Mouse (Mus musculus) embryonic facial prominence, embryonic 10.5 days (tissue): Measurements from ENCODE around the gene Vmn1r32. TPM values are rescaled to one million over a fixed set of nuclear protein-coding genes. Genes with fewer than 3 reads are reported as not detected.

Experiments
- DNase-seq: peaks from one replicate; pipeline ENCODE4 v3.0.0-alpha.2; 2017; ENCODE audit warnings: low spot score
- H3K27ac ChIP-seq: fragments of 300-500 bp; sonication (generic); replicated peaks from 2 replicates; pipeline ENCODE4 v1.5.1; 2016; ENCODE audit warnings: mild to moderate bottlenecking
- H3K27me3 ChIP-seq: fragments of 300-500 bp; sonication (generic); replicated peaks from 2 replicates; pipeline ENCODE4 v1.6.1; 2016; ENCODE audit warnings: low read depth, mild to moderate bottlenecking; ENCODE audit not compliant: poor library complexity, severe bottlenecking
- H3K36me3 ChIP-seq: fragments of 300-500 bp; sonication (generic); replicated peaks from 2 replicates; pipeline ENCODE4 v1.6.1; 2016; ENCODE audit warnings: mild to moderate bottlenecking, moderate library complexity
- H3K4me1 ChIP-seq: fragments of 300-500 bp; sonication (generic); 2 replicates; pipeline ENCODE4 v1.6.1; 2016
- H3K4me3 ChIP-seq: fragments of 300-500 bp; sonication (generic); 2 replicates; pipeline ENCODE4 v1.5.1; 2016; ENCODE audit warnings: mild to moderate bottlenecking, moderate library complexity
- H3K9me3 ChIP-seq: fragments of 300-500 bp; sonication (generic); 2 replicates; pipeline ENCODE4 v1.6.1; 2016; ENCODE audit warnings: mild to moderate bottlenecking
- WGBS: fragments of 180-500 bp; shearing (Covaris S2); methylation state at CpG from one replicate; pipeline ENCODE4 v1.1.7; 2016; 5-methylcytosine and 5-hydroxymethylcytosine counted together
- polyA plus RNA-seq: library from polyadenylated mRNA; unstranded; fragments of >200 nt; fragmentation: Nextera tagmentation; extraction: Ambion mirVana; gene quantifications from 2 replicates; pipeline ENCODE4 v1.2.1, GENCODE M21; 2016

Gene Vmn1r32
- polyA plus RNA-seq: 0.13 and 0.14 TPM in 2 replicates

DNA sequence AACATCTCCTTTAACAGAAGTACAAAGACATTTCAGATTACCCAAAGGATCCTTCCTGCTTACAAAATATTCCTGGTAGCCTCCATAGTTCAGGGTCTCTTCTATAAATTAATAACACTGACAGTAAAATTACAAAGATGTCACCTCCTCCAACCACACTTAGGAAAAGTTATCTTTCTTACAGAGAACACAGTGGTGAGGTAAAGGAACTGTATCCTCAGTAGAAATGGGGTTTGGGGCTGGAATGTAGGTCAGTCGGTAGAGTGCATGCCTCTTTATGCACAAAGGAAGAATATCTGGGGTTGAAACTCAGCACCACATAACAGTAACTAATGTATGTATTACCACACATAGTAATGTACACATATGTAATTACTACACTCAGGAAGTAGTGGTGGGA lies at the start of gene Vmn1r32:
TSS of gene Vmn1r32 (minus strand) at position 101 of the 400 bp plus-strand sequence.
- DNase-seq: no peak
- Histone ChIP-seq H3K4me1 (no peaks in the 10 kb centered on the region), H3K4me3 (no peak within 1 kb of the TSS), H3K27me3 (no peaks in the 10 kb centered on the region), H3K9me3 (no peaks in the 10 kb centered on the region), H3K36me3 (no peaks in the 10 kb centered on the region), H3K27ac (no peak within 1 kb of the TSS)
- 69% methylated on average over 1 of the region's 1 CpGs for WGBS

DNA sequence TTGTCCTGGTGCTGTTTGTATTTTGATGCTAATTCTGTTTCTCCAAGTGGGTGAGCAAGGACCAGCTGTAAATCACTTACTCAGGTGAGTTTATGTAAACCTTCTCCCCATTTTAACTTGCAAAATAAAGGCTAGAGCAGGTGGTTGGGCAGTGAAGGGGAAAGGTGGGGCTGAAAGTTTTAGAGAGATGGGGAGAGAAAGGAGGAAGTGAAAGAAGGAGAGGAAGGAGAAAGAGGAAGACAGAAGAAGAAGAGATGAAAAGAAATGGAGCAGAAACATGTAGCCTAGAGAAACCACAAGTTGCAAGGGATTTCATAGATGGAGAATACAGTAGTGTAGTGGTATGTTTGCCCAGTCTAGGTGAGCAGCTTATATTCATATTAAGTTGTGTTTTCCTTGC lies 35.9 kb upstream of the Vmn1r32 start:
- Histone ChIP-seq H3K9me3 (no peaks in the 10 kb centered on the region), H3K27ac (no peak overlapping the region), H3K36me3 (no peaks in the 10 kb centered on the region), H3K4me3 (no peak overlapping the region), H3K27me3 (no peaks in the 10 kb centered on the region), H3K4me1 (no peaks in the 10 kb centered on the region)
- no peak for DNase-seq

DNA sequence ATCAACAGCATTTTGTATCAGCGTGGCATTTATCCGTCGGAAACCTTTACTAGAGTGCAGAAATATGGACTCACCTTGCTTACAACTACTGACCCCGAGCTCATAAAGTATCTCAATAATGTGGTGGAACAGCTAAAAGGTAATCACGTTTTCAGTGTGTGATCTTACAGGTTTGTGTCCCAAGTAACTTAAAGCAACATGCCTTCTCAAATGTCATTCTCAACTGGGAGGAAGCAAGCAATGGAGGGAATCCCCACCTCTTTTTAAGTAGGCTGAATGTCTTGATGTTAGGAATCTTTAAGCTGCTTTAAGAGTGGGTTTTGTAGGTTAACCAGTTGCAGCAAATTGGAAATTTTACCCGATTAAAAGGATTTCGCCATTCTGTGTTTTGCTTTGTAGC lies 23.9 kb downstream of the Vmn1r32 start:
- no peak for DNase-seq
- Histone ChIP-seq H3K9me3 (no peaks in the 10 kb centered on the region), H3K27me3 (no peaks in the 10 kb centered on the region), H3K36me3 (peaks cover 40% of the 10 kb centered on the region), H3K4me1 (peaks cover 12% of the 10 kb centered on the region), H3K27ac (peak overlapping the region; percentile 95), H3K4me3 (peak overlapping the region; percentile 83)
- WGBS: 17% methylated on average over 7 of the region's 7 CpGs

DNA sequence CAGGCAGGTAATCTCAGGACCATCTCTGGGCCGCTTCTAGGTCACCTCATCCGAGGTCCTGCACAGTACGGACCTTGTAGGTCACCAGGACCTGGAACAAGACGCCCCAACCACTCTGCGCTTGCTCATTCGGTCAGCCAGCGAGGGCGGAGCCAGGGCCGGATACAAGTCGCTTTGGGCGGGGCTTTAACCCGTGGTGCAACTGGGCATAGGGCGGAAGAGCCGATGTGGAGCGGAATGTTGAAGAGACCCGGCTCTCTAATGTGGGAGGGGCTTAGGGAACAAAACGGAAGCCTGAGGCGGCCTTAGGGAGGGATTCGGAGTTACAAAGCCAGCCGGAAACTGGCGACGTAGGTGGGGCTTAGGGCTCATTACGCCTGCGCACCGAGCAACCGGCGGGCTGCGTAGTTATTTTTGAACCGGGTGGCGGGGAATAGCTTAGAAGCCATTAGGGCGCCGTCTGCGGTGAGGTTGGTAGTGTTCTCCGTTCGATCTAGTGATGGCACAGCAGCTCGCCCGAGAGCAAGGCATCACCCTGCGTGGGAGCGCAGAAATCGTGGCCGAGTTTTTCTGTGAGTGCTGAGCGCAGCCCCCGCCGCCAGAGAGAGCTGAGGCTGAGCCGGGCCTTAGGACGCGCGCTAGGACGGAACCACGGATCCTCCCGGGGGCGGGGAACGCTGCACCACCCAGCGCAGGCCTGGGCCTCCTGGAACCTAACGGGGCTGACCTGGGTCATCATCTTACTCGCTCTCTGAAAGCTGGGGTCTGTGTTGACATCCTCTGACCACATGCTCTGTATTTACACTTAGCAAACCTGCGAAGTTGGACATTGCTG lies 24.7 kb downstream of the Vmn1r32 start, which contains the start of gene Mad2l1:
TSS of gene Mad2l1 (plus strand) at position 363 of the 835 bp plus-strand sequence.
- Histone ChIP-seq H3K9me3 (no peaks in the 10 kb centered on the region), H3K27me3 (no peaks in the 10 kb centered on the region), H3K4me3 (peak within 1 kb of the TSS; percentile 83), H3K36me3 (peaks cover 32% of the 10 kb centered on the region), H3K27ac (peak within 1 kb of the TSS; percentile 95), H3K4me1 (peaks cover 12% of the 10 kb centered on the region)
- peak; percentile 97 for DNase-seq
- WGBS: under 1% methylated on average over 57 of the region's 57 CpGs

DNA sequence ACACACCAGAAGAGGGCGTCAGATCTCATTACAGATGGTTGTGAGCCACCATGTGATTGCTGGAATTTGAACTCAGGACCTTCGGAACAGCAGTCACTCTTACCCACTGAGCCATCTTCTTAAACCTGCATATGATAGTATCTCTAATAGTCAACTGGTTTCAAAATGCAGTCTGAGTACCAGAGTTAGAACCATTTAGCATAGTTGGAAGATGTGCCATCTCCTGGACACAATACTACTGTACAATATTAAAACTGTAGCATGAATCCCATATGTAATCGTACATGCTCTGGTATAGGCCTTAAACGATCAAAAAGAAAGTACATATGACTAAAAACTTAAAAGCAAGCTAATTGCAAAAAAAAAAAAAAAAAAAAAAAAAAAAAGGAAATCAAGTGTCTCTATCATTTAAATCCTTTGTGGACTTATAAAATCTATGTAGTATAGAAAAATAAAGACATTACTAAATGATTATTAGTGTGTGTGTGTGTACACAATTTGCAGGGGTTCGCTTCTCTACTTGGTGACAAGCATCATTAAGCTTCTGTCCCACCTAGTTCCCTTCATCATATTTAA lies 25.4 kb downstream of the Vmn1r32 start:
- Histone ChIP-seq H3K4me1 (peaks cover 12% of the 10 kb centered on the region), H3K27ac (peak overlapping the region; percentile 95), H3K4me3 (peak overlapping the region; percentile 83), H3K36me3 (peaks cover 25% of the 10 kb centered on the region), H3K9me3 (no peaks in the 10 kb centered on the region), H3K27me3 (no peaks in the 10 kb centered on the region)
- WGBS: 81% methylated on average over 5 of the region's 5 CpGs
- DNase-seq: no peak

DNA sequence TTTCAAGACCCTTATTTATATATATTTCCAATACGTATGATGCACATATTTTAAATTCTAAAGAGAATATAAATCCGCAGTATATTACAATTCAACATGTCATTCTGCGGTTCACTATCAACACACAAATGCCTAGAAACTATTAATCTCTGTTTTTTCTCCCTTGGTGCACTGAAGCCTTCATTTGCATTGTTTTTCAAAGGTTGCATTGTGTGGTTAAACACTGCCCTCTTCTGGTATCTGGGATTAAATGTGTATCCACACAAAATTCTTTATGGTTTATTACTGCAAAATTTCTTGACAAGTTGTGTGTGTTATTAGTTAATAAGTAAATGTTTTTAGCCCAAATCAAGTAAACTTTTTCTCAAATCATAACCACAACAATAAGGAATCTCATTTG lies 26.7 kb downstream of the Vmn1r32 start:
- no peaks in the 10 kb centered on the region for H3K9me3 ChIP-seq
- WGBS: 49% methylated on average over 3 of the region's 3 CpGs
- peaks cover 13% of the 10 kb centered on the region for H3K36me3 ChIP-seq
- H3K4me1 ChIP-seq: peaks cover 12% of the 10 kb centered on the region
- H3K4me3 ChIP-seq: no peak overlapping the region
- no peak overlapping the region for H3K27ac ChIP-seq
- H3K27me3 ChIP-seq: no peaks in the 10 kb centered on the region
- DNase-seq: no peak

DNA sequence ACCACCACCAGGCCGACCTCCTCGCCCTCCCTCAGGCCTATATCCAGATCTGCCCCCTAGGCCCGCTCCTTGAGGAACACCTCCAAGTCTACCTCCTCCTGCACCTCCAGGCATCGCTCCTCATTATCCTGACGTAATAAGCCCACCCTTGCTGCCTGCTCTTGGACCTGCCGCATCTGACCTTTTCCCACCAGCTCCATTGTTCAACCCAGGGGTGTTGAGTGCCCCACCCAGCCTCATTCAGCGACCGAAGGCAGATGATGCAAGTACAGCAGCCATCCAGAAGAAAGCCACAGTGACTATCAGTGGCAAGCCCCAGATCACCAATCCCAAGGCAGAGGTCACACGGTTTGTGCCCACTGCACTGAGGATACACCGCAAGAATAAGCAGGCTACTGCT lies 31.5 kb downstream of the Vmn1r32 start:
- Histone ChIP-seq H3K36me3 (no peaks in the 10 kb centered on the region), H3K9me3 (no peaks in the 10 kb centered on the region), H3K4me3 (no peak overlapping the region), H3K27ac (no peak overlapping the region), H3K4me1 (no peaks in the 10 kb centered on the region), H3K27me3 (no peaks in the 10 kb centered on the region)
- 95% methylated on average over 10 of the region's 10 CpGs for WGBS
- DNase-seq: no peak

DNA sequence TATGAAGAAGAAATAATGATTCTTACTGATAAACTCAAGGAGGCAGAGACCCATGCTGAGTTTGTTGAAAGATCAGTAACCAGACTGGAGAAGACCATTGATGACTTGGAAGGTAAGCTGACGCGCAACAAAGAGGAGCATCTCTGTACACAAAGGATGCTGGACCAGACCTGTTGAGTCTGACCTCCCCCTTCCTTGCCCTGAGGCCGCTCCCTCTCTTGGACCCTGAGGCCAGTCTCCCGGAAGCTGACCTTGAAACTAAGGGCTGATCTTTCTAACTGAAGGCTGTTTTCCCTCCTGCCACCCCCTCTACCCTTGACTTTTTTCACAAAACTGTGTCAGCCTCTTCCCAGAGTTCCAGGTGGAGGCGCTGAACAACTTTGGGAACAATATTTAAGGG lies 43.5 kb downstream of the Vmn1r32 start:
- no peaks in the 10 kb centered on the region for H3K27me3 ChIP-seq
- H3K9me3 ChIP-seq: no peaks in the 10 kb centered on the region
- no peak for DNase-seq
- no peaks in the 10 kb centered on the region for H3K36me3 ChIP-seq
- no peaks in the 10 kb centered on the region for H3K4me1 ChIP-seq
- WGBS: 90% methylated on average over 5 of the region's 5 CpGs
- no peak overlapping the region for H3K27ac ChIP-seq
- no peak overlapping the region for H3K4me3 ChIP-seq

Other genes with a start within 250 kb of the Vmn1r32 start
- gene Mad2l1, start 24.7 kb downstream of the Vmn1r32 start, polyA plus RNA-seq: 150 and 163 TPM in 2 replicates
- gene Vmn1r33, start 58.2 kb upstream of the Vmn1r32 start, polyA plus RNA-seq: not detected in 2 replicates
- gene Vmn1r34, start 83.8 kb upstream of the Vmn1r32 start, polyA plus RNA-seq: not detected in 2 replicates
- not detected in 2 replicates for gene Vmn1r35, start 125.8 kb upstream of the Vmn1r32 start, polyA plus RNA-seq
- not detected in 2 replicates for gene Vmn1r36, start 159.1 kb upstream of the Vmn1r32 start, polyA plus RNA-seq
- gene Vmn1r37, start 169.3 kb upstream of the Vmn1r32 start, polyA plus RNA-seq: not detected in 2 replicates
- not detected in 2 replicates for gene Vmn1r38, start 222.5 kb upstream of the Vmn1r32 start, polyA plus RNA-seq